Mouse (Mus musculus) heart, embryonic 14.5 days (tissue): Measurements from ENCODE around the gene Slc25a18. TPM values are rescaled to one million over a fixed set of nuclear protein-coding genes. Genes with fewer than 3 reads are reported as not detected.

ENCODE experiments used
- ATAC-seq: fragments of 200-750 bp; cut with Nextera tagmentation; 2 replicates; pipeline ENCODE4 v1.8.0; 2017; ENCODE audit warnings: low read depth, moderate TSS enrichment; ENCODE audit not compliant: insufficient number of reproducible peaks, insufficient read depth, low FRiP score
- H3K27ac ChIP-seq, 2 experiments: fragments of 200-500 bp in 1 of 2; fragments of 300-500 bp in 1 of 2; sonication (generic) in 1 of 2; replicated peaks in 1 of 2; 2 replicates each; pipeline ENCODE4 v1.5.1; 2012 to 2014; ENCODE audit warnings: low read depth in 2 of 2, low read length in 2 of 2, control low read depth in 1 of 2, mild to moderate bottlenecking in 1 of 2, mixed read lengths in 1 of 2; ENCODE audit not compliant: control insufficient read depth in 1 of 2, insufficient read depth in 1 of 2
- H3K27me3 ChIP-seq: fragments of 300-500 bp; sonication (generic); 2 replicates; pipeline ENCODE4 v1.6.1; 2014; ENCODE audit warnings: mild to moderate bottlenecking, low read length, control low read depth; ENCODE audit not compliant: control insufficient read depth, insufficient read depth
- H3K36me3 ChIP-seq: fragments of 300-500 bp; sonication (generic); 2 replicates; pipeline ENCODE4 v1.6.1; 2014; ENCODE audit warnings: mild to moderate bottlenecking, control low read depth, low read length, mixed read lengths; ENCODE audit not compliant: control insufficient read depth, insufficient read depth
- H3K4me1 ChIP-seq, 2 experiments: fragments of 200-500 bp in 1 of 2; fragments of 300-500 bp in 1 of 2; sonication (generic) in 1 of 2; 2 replicates each; pipeline ENCODE4 v1.6.1; 2012 to 2014; ENCODE audit warnings: low read length in 2 of 2, control low read depth in 1 of 2, mixed read lengths in 1 of 2; ENCODE audit not compliant: control insufficient read depth in 2 of 2, insufficient read depth in 2 of 2
- H3K4me2 ChIP-seq: fragments of 300-500 bp; sonication (generic); 2 replicates; pipeline ENCODE4 v1.6.1; 2014; ENCODE audit warnings: mild to moderate bottlenecking, low read length
- H3K4me3 ChIP-seq, 2 experiments: fragments of 200-500 bp in 1 of 2; fragments of 300-500 bp in 1 of 2; sonication (generic) in 1 of 2; 2 replicates each; pipeline ENCODE4 v1.5.1; 2012 to 2014; ENCODE audit warnings: low read length in 2 of 2, mild to moderate bottlenecking in 2 of 2, control low read depth in 1 of 2, low read depth in 1 of 2, moderate library complexity in 1 of 2; ENCODE audit not compliant: control insufficient read depth in 1 of 2, insufficient read depth in 1 of 2
- H3K9ac ChIP-seq: fragments of 300-500 bp; sonication (generic); 2 replicates; pipeline ENCODE4 v1.6.1; 2014; ENCODE audit warnings: mild to moderate bottlenecking, low read length
- H3K9me3 ChIP-seq: fragments of 300-500 bp; sonication (generic); 2 replicates; pipeline ENCODE4 v1.6.1; 2016; ENCODE audit warnings: low read length, control low read depth; ENCODE audit not compliant: control insufficient read depth
- WGBS: fragments of 180-500 bp; shearing (Covaris S2); extraction: QIAGEN DNeasy Blood & Tissue Kit; methylation state at CpG from one replicate; pipeline ENCODE4 v1.1.7; 2014; 5-methylcytosine and 5-hydroxymethylcytosine counted together
- polyA plus RNA-seq: library from polyadenylated mRNA; unstranded; fragments of >200 nt; fragmentation: Nextera tagmentation; extraction: Ambion mirVana; gene quantifications from 2 replicates; pipeline ENCODE4 v1.2.1, GENCODE M21; 2014

Gene Slc25a18
- polyA plus RNA-seq, 1 experiment from 2014 or later = 0.20 TPM

DNA sequence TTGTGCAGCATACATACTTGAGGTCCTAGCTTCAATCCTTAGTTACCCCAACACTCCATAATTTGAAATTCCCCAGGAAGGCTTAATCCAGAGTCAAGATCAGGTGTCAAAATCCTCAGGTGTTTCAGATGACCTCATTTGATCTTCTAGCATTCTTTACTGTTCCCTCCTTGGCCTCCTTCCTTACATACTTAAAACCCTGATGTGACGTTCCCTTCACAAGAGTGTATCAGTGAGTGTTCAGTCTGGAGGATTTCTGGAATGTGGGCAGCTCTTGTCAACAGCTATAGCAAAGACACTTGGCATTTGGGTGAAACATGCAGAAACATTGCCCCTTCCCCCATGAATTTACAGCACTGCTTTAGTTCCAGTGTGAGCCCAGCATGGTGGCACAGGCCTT lies 3.4 kb upstream of the Slc25a18 start:
- no peak overlapping the region for H3K27ac ChIP-seq
- no peak overlapping the region for H3K4me2 ChIP-seq
- H3K27me3 ChIP-seq = no peaks in the 10 kb centered on the region
- no peak overlapping the region for H3K9ac ChIP-seq
- no peaks in the 10 kb centered on the region; a peak in 1 of 4 replicates for H3K4me1 ChIP-seq
- H3K4me3 ChIP-seq = no peak overlapping the region
- no peaks in the 10 kb centered on the region for H3K36me3 ChIP-seq
- 56% methylated on average over 1 of the region's 1 CpGs for WGBS
- ATAC-seq = no peak
- H3K9me3 ChIP-seq = no peaks in the 10 kb centered on the region

DNA sequence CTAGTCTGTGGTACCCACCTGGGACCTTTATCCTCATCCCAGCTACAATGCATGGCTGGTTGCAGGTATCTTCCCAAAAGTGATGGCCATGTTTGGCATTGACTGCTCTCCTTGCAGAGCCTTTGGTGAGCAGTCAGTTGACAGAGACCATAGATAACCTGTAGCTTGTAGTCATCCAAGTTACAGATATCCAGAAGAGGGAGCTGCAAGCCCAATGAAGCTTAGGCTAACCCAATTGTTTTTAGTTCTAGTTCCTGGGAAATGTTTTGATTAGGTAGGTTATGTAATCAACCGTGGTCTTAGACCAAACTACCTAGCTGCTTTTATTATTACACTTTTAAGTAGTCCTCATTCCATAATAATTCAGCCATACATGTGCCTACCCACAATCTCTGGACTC lies 2.0 kb upstream of the Slc25a18 start:
- H3K9ac ChIP-seq = no peak overlapping the region
- no peak overlapping the region for H3K27ac ChIP-seq
- no peak for ATAC-seq
- H3K4me1 ChIP-seq = peaks cover 1 to 2% of the 10 kb centered on the region in 2 experiments; a peak in 2 of 4 replicates
- 64% methylated on average over 1 of the region's 1 CpGs for WGBS
- H3K27me3 ChIP-seq = no peaks in the 10 kb centered on the region
- no peaks in the 10 kb centered on the region for H3K9me3 ChIP-seq
- H3K4me2 ChIP-seq = no peak overlapping the region
- H3K36me3 ChIP-seq = no peaks in the 10 kb centered on the region
- H3K4me3 ChIP-seq = no peak overlapping the region

DNA sequence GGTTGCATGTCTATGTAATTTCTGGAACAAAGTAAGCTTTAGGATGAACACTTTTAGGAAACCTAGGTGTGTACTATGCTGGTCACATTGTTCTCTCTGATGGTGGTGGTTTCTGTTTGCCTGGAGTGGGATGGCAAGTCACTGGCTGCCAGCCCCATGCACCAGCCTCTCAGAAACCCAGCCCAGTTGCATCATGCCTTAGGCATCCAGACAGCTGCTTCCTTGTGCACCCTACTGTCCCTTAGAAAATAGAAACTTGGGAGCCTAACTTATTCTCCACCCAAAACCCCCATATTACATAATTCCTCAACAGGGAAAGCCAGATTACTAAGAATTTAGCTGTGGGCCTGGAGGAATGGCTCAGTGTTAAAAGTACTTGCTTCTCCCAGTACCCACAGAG lies 1.4 kb upstream of the Slc25a18 start:
- Histone ChIP-seq H3K9me3 (no peaks in the 10 kb centered on the region), H3K4me2 (no peak overlapping the region), H3K4me3 (no peak overlapping the region), H3K36me3 (no peaks in the 10 kb centered on the region), H3K4me1 (peaks cover 2 to 4% of the 10 kb centered on the region in 2 experiments; a peak in 2 of 4 replicates), H3K27ac (no peak overlapping the region), H3K27me3 (no peaks in the 10 kb centered on the region), H3K9ac (no peak overlapping the region)
- no peak for ATAC-seq

DNA sequence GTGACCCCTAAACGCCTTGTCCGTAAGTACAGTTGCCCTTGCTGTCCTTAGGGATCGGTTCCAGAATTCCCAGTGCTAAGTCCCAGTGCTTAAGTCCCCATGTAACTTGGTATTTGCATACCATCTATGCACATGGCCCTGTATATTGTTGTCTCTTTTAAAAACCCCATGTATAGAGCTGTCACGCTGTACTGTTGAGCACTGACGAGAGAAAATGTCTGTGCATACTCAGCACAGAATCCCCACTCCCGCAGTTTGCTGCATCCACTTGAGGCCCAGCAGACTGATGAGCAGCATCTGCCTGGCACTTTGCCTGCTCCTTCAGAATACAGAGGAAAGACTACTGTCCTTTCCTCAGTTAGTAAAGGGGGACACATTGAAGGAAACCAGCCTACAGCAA lies 385 bp downstream of the Slc25a18 start:
- Histone ChIP-seq H3K9me3 (no peaks in the 10 kb centered on the region), H3K4me3 (no peak overlapping the region), H3K27ac (no peak overlapping the region), H3K4me1 (peaks cover 2 to 4% of the 10 kb centered on the region in 2 experiments; a peak in 3 of 4 replicates), H3K36me3 (no peaks in the 10 kb centered on the region), H3K27me3 (no peaks in the 10 kb centered on the region), H3K4me2 (no peak overlapping the region), H3K9ac (no peak overlapping the region)
- WGBS = 80% methylated on average over 6 of the region's 6 CpGs
- no peak for ATAC-seq

DNA sequence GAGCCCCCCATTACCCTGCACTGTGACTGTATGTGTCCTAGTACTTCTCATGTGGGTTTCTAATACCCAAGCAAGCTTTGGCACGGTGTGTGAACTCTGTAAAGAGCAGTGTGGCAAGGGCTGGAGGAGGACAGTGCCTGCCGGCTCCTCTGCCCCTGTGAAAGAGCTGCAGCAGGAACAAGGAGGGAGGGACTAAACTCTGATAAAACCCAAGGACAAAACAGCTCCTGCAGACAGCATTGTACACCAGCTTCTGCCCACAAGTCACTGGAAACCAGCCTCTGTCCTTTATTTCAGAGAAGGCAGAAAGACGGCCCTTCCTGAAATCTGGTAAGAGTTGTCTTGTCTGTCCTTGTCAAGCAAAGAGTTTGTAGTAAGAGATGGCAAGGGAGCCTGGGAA lies 2.9 kb downstream of the Slc25a18 start:
- no peak overlapping the region for H3K27ac ChIP-seq
- H3K4me2 ChIP-seq = no peak overlapping the region
- no peaks in the 10 kb centered on the region for H3K9me3 ChIP-seq
- H3K4me3 ChIP-seq = no peak overlapping the region
- no peak for ATAC-seq
- 49% methylated on average over 3 of the region's 3 CpGs for WGBS
- no peaks in the 10 kb centered on the region for H3K27me3 ChIP-seq
- H3K9ac ChIP-seq = no peak overlapping the region
- peaks cover 2 to 4% of the 10 kb centered on the region in 2 experiments; a peak in 2 of 4 replicates for H3K4me1 ChIP-seq
- no peaks in the 10 kb centered on the region for H3K36me3 ChIP-seq

DNA sequence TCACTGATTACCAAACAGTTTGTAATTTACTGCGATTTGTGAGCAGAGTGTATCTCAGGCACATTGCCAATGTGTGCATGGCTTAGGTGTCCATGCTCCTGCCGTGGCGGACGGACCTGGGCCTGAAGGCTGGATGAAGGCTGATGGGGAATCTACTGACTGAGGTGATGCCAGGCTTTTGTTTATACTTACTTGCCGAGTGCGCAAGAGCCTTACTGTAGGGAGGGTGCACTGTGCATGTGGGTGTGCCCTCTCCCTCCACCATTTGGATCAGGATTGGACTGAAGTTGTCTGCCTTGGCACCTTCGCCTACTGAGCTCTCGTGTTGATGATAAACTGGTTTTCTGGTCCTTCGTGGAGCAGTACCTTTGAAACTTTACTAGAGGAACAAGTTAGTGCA lies 4.2 kb downstream of the Slc25a18 start:
- H3K4me1 ChIP-seq = peaks cover 2 to 4% of the 10 kb centered on the region in 2 experiments; a peak in 2 of 4 replicates
- 76% methylated on average over 9 of the region's 9 CpGs for WGBS

DNA sequence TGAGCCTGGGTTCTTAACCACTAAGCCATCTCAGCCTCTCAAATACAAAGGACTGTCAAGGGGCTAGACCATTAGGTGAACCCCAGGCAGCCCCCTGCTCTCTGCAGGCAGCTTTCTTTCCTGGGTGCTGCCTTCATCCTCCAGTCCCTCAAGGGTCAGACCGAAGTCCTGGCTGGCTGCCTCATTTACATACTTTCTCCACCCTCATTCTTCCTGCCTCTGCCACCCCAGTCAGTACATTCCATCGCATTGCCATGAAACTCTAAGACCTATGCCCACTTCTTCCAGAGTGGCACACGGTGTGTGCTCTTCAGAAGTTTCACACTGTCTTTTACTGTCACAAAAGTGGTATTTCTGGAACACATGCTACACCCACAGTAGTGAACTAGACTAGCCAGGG lies 4.8 kb downstream of the Slc25a18 start:
- Histone ChIP-seq H3K9me3 (no peaks in the 10 kb centered on the region), H3K36me3 (no peaks in the 10 kb centered on the region), H3K9ac (no peak overlapping the region), H3K4me2 (no peak overlapping the region), H3K27me3 (no peaks in the 10 kb centered on the region), H3K4me3 (no peak overlapping the region), H3K4me1 (peaks cover 2 to 4% of the 10 kb centered on the region in 2 experiments; a peak in 2 of 4 replicates), H3K27ac (no peak overlapping the region)
- whole genome bisulfite sequencing = 40% methylated on average over 3 of the region's 3 CpGs
- ATAC-seq = no peak

More for the DNA sequence above, 4.2 kb downstream of the Slc25a18 start:
- Histone ChIP-seq H3K4me2 (no peak overlapping the region), H3K27ac (no peak overlapping the region), H3K9ac (no peak overlapping the region), H3K27me3 (no peaks in the 10 kb centered on the region), H3K9me3 (no peaks in the 10 kb centered on the region), H3K36me3 (no peaks in the 10 kb centered on the region), H3K4me3 (no peak overlapping the region)
- no peak for ATAC-seq

DNA sequence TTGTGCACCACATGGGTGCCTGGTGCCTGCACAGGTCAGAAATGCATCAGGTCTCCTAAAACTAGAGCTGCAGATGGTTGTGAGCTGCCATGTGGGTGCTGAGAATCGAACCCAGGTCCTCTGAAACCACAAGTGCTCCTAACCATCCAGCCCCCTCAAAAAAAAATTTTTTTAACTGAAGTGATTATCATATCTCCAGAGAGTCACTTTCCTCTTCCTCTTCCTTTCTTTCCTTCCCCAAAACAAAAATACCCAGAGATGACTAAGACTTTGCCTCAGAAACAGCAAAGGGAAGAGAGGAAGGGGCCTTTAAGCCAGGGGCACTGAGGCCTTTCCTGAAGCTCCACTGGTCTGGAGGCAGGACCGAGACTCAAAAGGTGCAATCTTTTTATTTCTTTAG lies 9.6 kb downstream of the Slc25a18 start:
- Histone ChIP-seq H3K9me3 (no peaks in the 10 kb centered on the region), H3K27ac (no peak overlapping the region), H3K9ac (no peak overlapping the region), H3K36me3 (no peaks in the 10 kb centered on the region), H3K27me3 (no peaks in the 10 kb centered on the region), H3K4me3 (no peak overlapping the region), H3K4me1 (no peaks in the 10 kb centered on the region; a peak in 1 of 4 replicates), H3K4me2 (no peak overlapping the region)
- ATAC-seq = no peak
- WGBS = 72% methylated on average over 2 of the region's 2 CpGs
